Mouse (Mus musculus): ENCODE data around the gene Plce1. TPM values are rescaled to one million over a fixed set of nuclear protein-coding genes. Genes with fewer than 3 reads are reported as not detected.
"Not testable (repeated sequence)": the region's sequence is repeated elsewhere in the genome, so short reads cannot be mapped to it uniquely, and the experiment has no call there.

Gene Plce1
- polyA plus RNA-seq, 1 experiment: not detected

- WGBS: 54% methylated on average over 1 of the region's 1 CpGs
- TF ChIP-seq POLR2A (IDR thresholded peaks at IDR 0.05; ENCODE audit: insufficient read depth, low read depth, low read length): no peak
- TF ChIP-seq CTCF (IDR thresholded peaks at IDR 0.05; ENCODE audit: insufficient read depth, low read depth, low read length): no peak
- H3K4me3 ChIP-seq (ENCODE audit: insufficient read depth, low read depth, low read length): no peak overlapping the region
- H3K27ac ChIP-seq (ENCODE audit: insufficient read depth, low read depth, low read length): no peak overlapping the region
- no peaks in the 10 kb centered on the region for H3K4me1 ChIP-seq (ENCODE audit: control insufficient read depth, insufficient read depth, low read length)
These were observed 77.9 kb downstream of the Plce1 start for GRCm38 (mm10) chr19:38558816-38559215.

DNA sequence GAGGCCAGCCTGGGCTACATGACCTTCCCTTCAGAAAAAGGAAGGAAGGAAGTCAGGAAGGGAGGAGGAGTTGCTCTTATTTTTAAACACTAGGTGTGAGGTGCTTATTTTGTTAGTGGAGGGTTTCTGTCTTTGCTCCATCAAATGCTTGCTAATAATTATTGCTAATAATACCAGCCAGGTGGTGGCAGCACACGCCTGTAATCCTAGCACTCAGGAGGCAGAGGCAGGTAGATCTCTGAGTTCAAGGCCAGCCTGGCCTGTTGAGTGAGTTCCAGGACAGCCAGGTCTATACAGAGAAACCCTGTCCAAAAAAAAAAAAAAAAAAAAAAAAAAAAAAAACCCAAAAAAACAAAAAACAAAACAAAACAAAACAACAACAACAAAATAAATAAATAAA, 81.0 kb downstream of the Plce1 start:
- not testable (repeated sequence) for H3K4me3 ChIP-seq (ENCODE audit: insufficient read depth, low read depth, low read length); H3K27ac ChIP-seq (ENCODE audit: insufficient read depth, low read depth, low read length); H3K4me1 ChIP-seq (ENCODE audit: control insufficient read depth, insufficient read depth, low read length)
- WGBS: 96% methylated on average over 1 of the region's 1 CpGs

GRCm38 (mm10) chr19:38566156-38566555, 85.2 kb downstream of the Plce1 start:
- TF ChIP-seq CTCF (IDR thresholded peaks at IDR 0.05; ENCODE audit: insufficient read depth, low read depth, low read length) (no peak), POLR2A (IDR thresholded peaks at IDR 0.05; ENCODE audit: insufficient read depth, low read depth, low read length) (no peak)
- no peak overlapping the region for H3K4me3 ChIP-seq (ENCODE audit: insufficient read depth, low read depth, low read length)
- peaks cover 3% of the 10 kb centered on the region for H3K4me1 ChIP-seq (ENCODE audit: control insufficient read depth, insufficient read depth, low read length)
- H3K27ac ChIP-seq (ENCODE audit: insufficient read depth, low read depth, low read length): no peak overlapping the region

- Histone ChIP-seq H3K4me1 (ENCODE audit: control insufficient read depth, insufficient read depth, low read length) (peaks cover 3% of the 10 kb centered on the region), H3K4me3 (ENCODE audit: insufficient read depth, low read depth, low read length) (no peak overlapping the region), H3K27ac (ENCODE audit: insufficient read depth, low read depth, low read length) (no peak overlapping the region)
- TF ChIP-seq CTCF (IDR thresholded peaks at IDR 0.05; ENCODE audit: insufficient read depth, low read depth, low read length) (no peak), POLR2A (IDR thresholded peaks at IDR 0.05; ENCODE audit: insufficient read depth, low read depth, low read length) (no peak)
- 9% methylated on average over 7 of the region's 7 CpGs for WGBS
These were observed 85.8 kb downstream of the Plce1 start for GRCm38 (mm10) chr19:38566752-38567151.

DNA sequence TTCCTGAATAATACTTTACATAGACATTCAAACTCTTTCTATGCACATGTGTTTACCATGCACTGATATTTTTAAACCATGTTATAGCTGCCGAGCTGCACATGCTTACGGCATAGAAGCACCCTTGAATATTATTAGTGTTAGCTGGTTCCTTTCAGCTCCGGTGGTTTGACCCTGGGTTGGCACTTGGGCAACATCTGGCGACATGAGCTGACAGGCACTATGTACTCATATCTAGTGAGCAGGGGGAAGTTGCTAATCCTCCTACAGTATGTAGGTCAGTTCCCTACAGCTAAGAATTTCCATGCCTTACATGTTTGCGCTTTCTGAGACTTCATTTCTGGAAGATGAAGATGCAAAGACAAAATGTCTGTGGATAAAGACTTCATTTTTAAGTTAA, 86.4 kb downstream of the Plce1 start:
- Histone ChIP-seq H3K4me1 (ENCODE audit: control insufficient read depth, insufficient read depth, low read length) (peaks cover 3% of the 10 kb centered on the region), H3K27ac (ENCODE audit: insufficient read depth, low read depth, low read length) (no peak overlapping the region), H3K4me3 (ENCODE audit: insufficient read depth, low read depth, low read length) (no peak overlapping the region)
- no peak for TF ChIP-seq CTCF (IDR thresholded peaks at IDR 0.05; ENCODE audit: insufficient read depth, low read depth, low read length)
- no peak for TF ChIP-seq POLR2A (IDR thresholded peaks at IDR 0.05; ENCODE audit: insufficient read depth, low read depth, low read length)
- WGBS: 56% methylated on average over 5 of the region's 5 CpGs

DNA sequence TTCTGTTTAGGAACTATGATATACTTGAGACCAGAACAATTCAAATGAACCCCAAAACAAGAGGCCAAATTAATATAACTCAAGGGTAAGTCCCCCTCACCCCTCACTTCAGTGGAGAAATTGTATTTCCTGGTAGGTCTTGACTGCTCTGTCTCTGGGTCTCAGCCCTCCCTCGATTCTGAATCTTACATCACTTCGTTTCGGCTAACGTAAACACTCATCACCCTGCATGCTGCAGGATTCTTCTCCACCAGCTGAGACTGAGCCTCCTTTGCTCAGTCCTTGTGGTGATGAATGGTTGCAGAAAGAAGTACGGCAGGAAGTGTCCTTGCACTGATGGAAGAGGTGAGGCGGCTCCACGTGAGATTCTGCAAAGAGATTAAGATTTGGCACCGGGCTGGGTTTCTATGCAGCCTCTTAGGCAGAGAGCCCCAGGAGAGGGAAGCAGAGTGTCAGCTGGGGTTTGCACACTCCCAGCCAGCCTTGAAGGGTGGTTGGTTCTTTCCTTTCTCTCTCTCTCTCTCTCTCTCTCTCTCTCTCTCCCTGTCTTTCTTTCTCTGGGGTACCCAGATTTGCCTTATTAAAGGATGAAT, 97.7 kb downstream of the Plce1 start:
- Histone ChIP-seq H3K4me3 (ENCODE audit: insufficient read depth, low read depth, low read length) (no peak overlapping the region), H3K4me1 (ENCODE audit: control insufficient read depth, insufficient read depth, low read length) (peaks cover 4% of the 10 kb centered on the region), H3K27ac (ENCODE audit: insufficient read depth, low read depth, low read length) (no peak overlapping the region)
- TF ChIP-seq POLR2A (IDR thresholded peaks at IDR 0.05; ENCODE audit: insufficient read depth, low read depth, low read length): no peak
- TF ChIP-seq CTCF (IDR thresholded peaks at IDR 0.05; ENCODE audit: insufficient read depth, low read depth, low read length): no peak
- WGBS: 38% methylated on average over 8 of the region's 8 CpGs

- no peak overlapping the region for H3K4me3 ChIP-seq (ENCODE audit: insufficient read depth, low read depth, low read length)
- 88% methylated on average over 1 of the region's 1 CpGs for WGBS
- no peak for TF ChIP-seq POLR2A (IDR thresholded peaks at IDR 0.05; ENCODE audit: insufficient read depth, low read depth, low read length)
- no peak for TF ChIP-seq CTCF (IDR thresholded peaks at IDR 0.05; ENCODE audit: insufficient read depth, low read depth, low read length)
- H3K4me1 ChIP-seq (ENCODE audit: control insufficient read depth, insufficient read depth, low read length): peaks cover 7% of the 10 kb centered on the region
- H3K27ac ChIP-seq (ENCODE audit: insufficient read depth, low read depth, low read length): no peak overlapping the region
These were observed 102.0 kb downstream of the Plce1 start for GRCm38 (mm10) chr19:38582861-38583260.

DNA sequence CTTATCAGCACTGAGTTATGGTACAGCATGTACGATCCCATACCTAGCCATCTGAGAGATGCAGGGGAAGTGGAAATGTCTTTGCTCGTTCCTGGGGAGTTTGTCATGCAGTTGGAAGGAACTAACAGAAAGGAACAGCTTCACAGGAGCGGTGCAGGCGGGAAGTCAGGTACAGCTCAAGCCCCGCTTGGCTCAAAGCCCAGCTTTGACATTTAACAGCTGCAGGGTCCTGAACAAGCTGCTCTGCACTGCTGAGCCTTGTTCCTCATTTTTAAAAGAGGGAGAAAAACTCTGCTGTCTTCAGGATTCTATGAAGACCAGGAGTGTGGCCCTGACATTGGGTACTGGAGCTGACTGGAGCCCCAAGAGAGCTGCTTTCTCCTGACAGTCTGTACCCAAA, 106.7 kb downstream of the Plce1 start:
- no peak for TF ChIP-seq POLR2A (IDR thresholded peaks at IDR 0.05; ENCODE audit: insufficient read depth, low read depth, low read length)
- TF ChIP-seq CTCF (IDR thresholded peaks at IDR 0.05; ENCODE audit: insufficient read depth, low read depth, low read length): no peak
- Histone ChIP-seq H3K27ac (ENCODE audit: insufficient read depth, low read depth, low read length) (no peak overlapping the region), H3K4me1 (ENCODE audit: control insufficient read depth, insufficient read depth, low read length) (peaks cover 16% of the 10 kb centered on the region; the same call in 1 of the 2 replicates), H3K4me3 (ENCODE audit: insufficient read depth, low read depth, low read length) (no peak overlapping the region)
- 44% methylated on average over 5 of the region's 5 CpGs for WGBS

GRCm38 (mm10) chr19:38589466-38589865, 108.6 kb downstream of the Plce1 start:
- TF ChIP-seq CTCF (IDR thresholded peaks at IDR 0.05; ENCODE audit: insufficient read depth, low read depth, low read length): no peak
- no peak for TF ChIP-seq POLR2A (IDR thresholded peaks at IDR 0.05; ENCODE audit: insufficient read depth, low read depth, low read length)
- peaks cover 16% of the 10 kb centered on the region; the same call in 1 of the 2 replicates for H3K4me1 ChIP-seq (ENCODE audit: control insufficient read depth, insufficient read depth, low read length)
- no peak overlapping the region for H3K4me3 ChIP-seq (ENCODE audit: insufficient read depth, low read depth, low read length)
- no peak overlapping the region for H3K27ac ChIP-seq (ENCODE audit: insufficient read depth, low read depth, low read length)
- 79% methylated on average over 5 of the region's 5 CpGs for WGBS

GRCm38 (mm10) chr19:38589941-38590340, 109.0 kb downstream of the Plce1 start:
- TF ChIP-seq POLR2A (IDR thresholded peaks at IDR 0.05; ENCODE audit: insufficient read depth, low read depth, low read length): no peak
- TF ChIP-seq CTCF (IDR thresholded peaks at IDR 0.05; ENCODE audit: insufficient read depth, low read depth, low read length): no peak
- peaks cover 16% of the 10 kb centered on the region; the same call in 1 of the 2 replicates for H3K4me1 ChIP-seq (ENCODE audit: control insufficient read depth, insufficient read depth, low read length)
- no peak overlapping the region for H3K27ac ChIP-seq (ENCODE audit: insufficient read depth, low read depth, low read length)
- 77% methylated on average over 8 of the region's 8 CpGs for WGBS
- H3K4me3 ChIP-seq (ENCODE audit: insufficient read depth, low read depth, low read length): no peak overlapping the region

All from olfactory bulb, adult 2 months (tissue).